Mouse (Mus musculus) cerebellum, adult 9-11 months (tissue): ENCODE results near the gene Acp6.
A peak's percentile ranks its signal among the peaks of the same experiment; 100 is the strongest.
"Not testable (repeated sequence)": the region's sequence is repeated elsewhere in the genome, so short reads cannot be mapped to it uniquely, and the experiment has no call there.

ENCODE experiments used
- DNase-seq: peaks from one replicate; pipeline ENCODE4 v3.0.0; 2022

Acp6 gene

GRCm38 (mm10) chr3:97158611-97159508 lies at the start of gene Acp6:
Gene Acp6 (plus strand): TSS chr3:97158777.
- DNase-seq = peak; percentile 89

- no peak for DNase-seq
These were observed 41.1 kb upstream of the Acp6 start for GRCm38 (mm10) chr3:97117511-97117910.

- no peak for DNase-seq
These were observed 40.3 kb upstream of the Acp6 start for GRCm38 (mm10) chr3:97118313-97118712.

DNA sequence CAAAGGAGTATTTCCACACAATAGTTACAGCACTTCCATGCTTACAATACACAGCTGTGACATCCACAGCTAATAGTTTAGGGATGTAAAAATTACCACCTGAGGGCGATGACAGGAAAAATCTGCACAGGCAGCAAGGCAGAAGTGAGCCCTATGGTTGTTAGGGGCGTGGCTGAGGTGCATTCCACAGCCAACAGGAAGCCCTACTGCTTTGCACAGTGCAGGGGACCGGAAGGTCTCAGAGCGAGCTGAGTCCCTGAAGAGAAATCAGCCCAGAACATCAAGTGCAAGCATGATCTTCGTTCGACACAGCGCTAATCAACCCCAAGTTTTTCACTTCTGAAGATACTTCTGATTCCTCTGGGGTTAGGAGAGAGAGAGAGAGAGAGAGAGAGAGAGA lies 34.4 kb upstream of the Acp6 start:
- DNase-seq = no peak

DNA sequence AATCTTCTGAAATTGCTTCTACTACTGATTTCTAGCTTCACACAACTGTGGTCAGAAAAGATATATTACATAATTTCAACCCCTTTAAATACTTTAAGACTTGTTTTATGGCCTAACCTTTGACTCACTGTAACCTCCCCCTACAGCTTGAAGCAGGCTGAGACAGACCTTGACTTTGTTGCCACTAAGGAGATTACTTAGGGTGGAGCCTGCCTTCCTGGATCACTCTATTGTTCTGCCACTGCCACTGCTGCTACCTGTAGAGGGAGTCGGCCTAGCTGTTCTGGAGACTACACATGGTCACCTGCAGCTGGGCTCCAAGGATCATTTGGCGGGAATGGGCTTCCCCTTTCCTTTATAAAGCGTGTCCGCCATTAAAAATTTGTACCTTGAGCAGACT lies 29.2 kb upstream of the Acp6 start:
- no peak for DNase-seq

- not testable (repeated sequence) for DNase-seq
These were observed 20.9 kb upstream of the Acp6 start for GRCm38 (mm10) chr3:97137666-97138065.

DNA sequence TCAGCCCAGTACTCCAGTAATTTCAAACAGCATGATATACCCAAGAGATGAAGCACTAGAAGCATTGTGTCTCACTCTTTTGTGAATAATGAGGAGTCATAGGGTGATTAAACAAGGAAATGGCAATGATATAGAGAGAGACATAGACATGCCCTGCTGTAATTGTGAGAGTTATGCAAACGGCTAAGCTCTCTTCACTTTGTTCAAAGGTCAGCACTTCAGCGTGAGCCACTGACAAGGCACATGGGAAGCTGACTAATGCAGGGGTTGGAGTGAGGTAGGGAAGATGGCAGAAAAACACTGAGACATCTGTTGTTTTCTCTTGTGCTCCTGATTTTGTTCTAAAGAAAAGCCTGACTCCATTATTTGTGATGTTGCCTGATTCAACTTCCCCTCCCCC lies 7.5 kb upstream of the Acp6 start:
- no peak for DNase-seq

GRCm38 (mm10) chr3:97156431-97156830 lies 2.1 kb upstream of the Acp6 start:
- peak; percentile 47 for DNase-seq

- peak; percentile 23 for DNase-seq
These were observed 1.3 kb upstream of the Acp6 start for GRCm38 (mm10) chr3:97157308-97157707.

- peak; percentile 88 for DNase-seq
These were observed 498 bp upstream of the Acp6 start for GRCm38 (mm10) chr3:97157958-97158599.

- no peak for DNase-seq
These were observed 903 bp downstream of the Acp6 start for GRCm38 (mm10) chr3:97159509-97159850.

GRCm38 (mm10) chr3:97159986-97160385 lies 1.4 kb downstream of the Acp6 start:
- DNase-seq = no peak

GRCm38 (mm10) chr3:97160908-97161307 lies 2.3 kb downstream of the Acp6 start:
- no peak for DNase-seq

DNA sequence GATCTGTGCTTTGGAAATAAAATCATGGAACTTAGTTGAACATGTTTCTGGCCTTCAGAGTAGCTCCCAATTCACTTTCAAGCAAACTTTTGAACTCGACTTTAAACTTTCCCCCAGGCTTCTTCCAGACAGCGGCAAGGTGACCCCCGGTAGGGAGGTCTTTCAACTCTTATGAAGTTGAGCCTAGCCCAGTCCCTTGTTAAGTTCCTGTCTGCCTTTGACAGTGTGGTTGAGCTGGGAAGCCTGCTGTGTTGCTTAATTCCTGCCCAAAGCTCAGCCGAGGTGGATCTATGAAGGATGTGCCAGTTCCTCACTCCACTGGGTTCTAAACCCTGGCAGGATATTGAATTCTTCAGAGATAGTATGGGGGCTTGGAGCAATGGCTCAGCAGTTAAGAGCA lies 3.2 kb downstream of the Acp6 start:
- DNase-seq = no peak

GRCm38 (mm10) chr3:97164477-97164876 lies 5.9 kb downstream of the Acp6 start:
- no peak for DNase-seq

DNA sequence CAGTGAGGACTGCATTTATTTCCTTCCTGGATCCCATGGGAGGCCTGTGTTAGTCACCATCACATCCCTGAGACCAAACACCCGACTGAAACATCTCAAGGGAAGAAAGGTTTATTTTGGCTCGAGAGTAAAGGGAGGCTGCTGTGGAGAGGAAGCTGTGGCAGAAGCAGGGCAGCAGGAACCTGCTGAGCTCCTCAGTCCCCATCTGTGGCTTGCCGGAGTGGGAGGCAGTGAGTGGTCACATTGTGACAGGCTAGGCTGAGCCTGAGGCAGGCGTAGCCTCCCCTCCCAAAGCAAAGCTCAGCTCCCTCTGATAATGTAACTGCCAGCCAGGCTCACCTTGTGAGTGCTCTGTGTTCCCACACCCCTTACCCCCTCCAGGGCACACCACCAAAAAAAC lies 8.5 kb downstream of the Acp6 start:
- no peak for DNase-seq

DNA sequence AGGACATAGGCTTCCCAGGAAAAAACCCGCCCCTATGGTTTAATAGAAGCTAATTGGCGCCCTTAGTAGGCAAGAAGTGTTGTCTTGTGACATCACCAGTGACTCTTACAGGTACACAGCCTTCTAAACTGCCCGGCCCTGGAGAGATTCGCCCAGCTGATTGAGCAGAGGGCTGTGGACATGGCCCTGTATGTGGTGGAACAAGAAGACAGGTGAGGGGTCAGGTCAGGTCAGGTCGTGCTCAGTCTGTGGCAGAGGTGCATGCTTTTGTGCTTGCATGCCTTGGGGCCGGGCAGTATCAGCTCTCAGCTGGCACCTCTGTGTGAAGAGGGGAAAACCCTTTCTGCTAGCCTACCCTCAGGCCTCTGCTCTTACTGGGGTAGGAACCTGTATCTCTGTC lies 13.0 kb downstream of the Acp6 start:
- no peak for DNase-seq

GRCm38 (mm10) chr3:97172231-97172630 lies 13.7 kb downstream of the Acp6 start:
- no peak for DNase-seq

DNA sequence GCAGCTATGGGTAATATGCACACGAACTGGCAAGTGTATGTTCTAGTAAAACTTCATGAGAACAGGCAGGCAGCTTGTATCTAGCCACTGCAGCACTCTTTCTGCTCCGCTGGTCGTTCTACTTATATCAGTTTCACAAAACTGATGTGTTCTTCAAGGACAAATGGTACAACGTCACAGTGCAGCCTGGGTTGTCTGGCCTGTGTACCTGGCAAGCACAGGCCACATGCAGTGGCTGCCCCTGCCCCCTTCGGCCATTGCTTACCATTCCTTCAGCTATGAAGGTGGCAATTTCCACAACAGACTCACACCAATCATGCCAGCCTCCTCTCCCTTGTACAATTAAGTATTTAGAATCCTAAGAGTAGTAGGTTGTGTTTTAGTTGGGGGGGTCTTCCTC lies 14.1 kb downstream of the Acp6 start:
- DNase-seq = no peak

- no peak for DNase-seq
These were observed 20.3 kb downstream of the Acp6 start for GRCm38 (mm10) chr3:97178885-97179284.

- DNase-seq = no peak
These were observed 21.9 kb downstream of the Acp6 start for GRCm38 (mm10) chr3:97180527-97180926.

- no peak for DNase-seq
These were observed 25.2 kb downstream of the Acp6 start for GRCm38 (mm10) chr3:97183810-97184209.

DNA sequence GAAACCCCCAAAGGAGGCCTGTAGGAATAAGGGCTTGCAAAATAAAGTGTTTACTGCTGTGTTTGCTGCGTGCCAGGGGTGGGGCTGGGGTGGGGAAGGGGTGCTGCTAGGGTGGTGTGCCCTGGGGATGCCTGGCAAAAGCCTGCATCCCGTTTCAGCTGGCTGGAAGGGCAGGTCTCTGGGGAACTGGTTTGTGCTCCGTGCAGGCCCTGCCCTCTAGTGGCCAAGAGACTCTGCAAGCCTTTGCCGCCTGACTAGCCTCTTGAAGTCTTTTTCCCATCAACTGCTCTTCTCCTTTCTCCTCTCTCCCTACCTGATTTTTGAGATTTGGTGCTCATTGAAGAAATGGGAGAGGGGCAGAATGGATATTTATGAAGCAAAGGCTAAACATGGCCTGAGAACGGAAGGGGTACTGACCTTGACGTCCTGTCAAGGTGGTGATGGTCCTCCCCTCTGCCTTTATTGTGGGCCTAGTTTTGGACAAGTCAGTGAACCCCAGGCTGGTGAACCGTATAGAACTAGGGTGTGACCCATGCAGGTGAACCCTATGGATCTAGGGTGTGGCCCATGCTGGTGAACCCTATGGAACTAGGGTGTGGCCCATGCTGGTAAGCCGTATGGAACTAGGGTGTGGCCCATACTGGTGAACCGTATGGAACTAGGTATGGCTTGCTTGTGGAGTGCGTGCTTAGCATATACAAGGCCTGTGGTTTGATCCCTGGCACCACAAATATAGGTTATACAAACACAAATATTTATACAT lies 26.7 kb downstream of the Acp6 start:
- DNase-seq = peak; percentile 59

- no peak for DNase-seq
These were observed 38.0 kb downstream of the Acp6 start for GRCm38 (mm10) chr3:97196571-97196970.
